Mouse (Mus musculus) thymus, postnatal 25 days (tissue): ENCODE results near the gene Dnajb1.

Source experiments
- DNase-seq: peaks from one replicate; pipeline ENCODE4 v3.0.0; 2022

Gene Dnajb1

DNA sequence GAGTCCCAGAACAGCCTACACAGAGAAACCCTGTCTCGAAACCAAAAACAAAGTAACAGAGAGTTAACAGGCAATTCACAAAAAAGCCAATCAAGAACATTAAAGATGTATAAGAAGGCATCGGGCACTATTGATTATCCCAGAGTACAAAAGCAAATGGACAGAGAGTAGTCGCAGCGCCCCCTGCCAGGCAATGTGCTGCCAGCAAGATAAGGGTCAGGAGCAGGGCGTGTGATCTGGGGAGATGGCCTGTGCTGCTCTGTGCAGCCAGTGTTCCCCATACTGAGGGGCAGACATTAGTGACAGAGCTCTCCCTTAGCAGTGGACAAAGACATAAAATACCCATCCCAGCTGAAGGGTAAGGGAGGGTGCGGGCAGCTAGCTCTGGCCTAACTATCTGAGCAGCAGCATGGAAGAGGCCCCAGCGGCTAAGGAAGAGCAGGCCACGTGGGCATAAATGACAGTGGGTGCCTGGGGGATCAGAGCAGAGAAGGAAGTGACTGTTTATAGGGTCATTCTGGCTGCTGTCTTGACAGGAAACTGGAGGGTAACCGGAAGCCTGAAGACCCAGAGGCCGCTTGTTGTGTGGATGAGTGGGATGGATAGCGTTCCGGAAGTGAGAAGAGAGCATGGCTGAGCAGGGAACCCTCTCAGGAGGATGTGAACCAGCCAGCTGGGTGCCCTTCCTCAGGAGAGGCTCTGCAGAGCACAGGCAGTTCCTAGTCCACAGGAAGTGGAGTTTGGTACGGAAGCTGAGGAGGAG is 48.7 kb downstream of the Dnajb1 start:
- DNase-seq, result no peak

DNA sequence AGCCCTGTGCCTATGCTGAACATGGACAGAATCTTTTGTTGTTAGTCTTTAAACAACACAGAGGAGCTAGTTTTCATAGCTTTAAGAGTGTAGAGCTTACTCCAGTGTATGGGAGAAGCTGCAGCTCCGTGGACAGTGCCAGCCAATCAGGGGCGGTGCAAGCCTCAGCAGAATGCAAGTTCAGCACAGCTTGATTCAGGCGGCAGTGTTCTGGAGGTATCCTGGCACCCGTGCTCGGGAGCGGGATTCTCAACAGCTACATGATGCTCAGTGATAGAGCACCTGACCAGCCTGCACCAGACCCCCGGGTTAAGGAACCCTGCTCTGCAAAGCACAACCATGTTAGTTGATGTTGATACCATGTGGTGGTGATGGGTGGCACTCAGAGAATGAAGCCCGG is 52.6 kb downstream of the Dnajb1 start:
- DNase-seq, result no peak

DNA sequence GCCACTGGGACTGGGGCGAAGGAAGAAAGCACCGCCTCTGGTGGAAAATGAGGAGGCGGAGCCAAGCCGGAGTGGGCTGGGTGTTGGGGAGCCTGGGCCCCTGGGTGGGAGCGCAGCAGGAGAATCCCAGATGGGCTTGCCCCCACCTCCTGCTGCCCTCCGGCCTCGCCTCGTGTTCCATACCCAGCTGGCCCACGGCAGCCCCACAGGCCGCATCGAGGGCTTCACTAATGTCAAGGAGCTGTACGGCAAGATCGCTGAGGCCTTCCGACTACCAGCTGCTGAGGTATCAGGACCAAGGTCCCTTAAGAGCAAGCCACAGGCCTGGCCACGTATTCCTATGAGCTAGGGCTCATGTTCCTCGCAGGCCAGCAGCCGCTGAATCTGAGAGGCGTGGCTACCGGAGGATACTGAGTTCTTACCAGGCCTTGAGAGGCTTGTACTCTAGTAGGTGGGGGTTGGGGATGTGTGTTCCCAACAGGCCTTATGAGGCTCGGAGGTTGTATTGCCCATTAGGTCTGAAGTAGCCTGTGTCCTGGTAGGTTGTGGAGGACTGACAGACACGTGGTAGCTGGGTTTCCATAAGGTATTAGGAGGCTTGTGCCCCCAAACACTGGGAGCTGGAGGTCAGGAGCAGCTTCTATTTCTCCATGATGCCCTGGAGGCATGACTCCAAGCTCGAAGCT is 53.1 kb downstream of the Dnajb1 start:
- no peak for DNase-seq
